Mouse (Mus musculus) forebrain, embryonic 14.5 days (tissue): ENCODE results near the gene Prss46. TPM values are rescaled to one million over a fixed set of nuclear protein-coding genes. Genes with fewer than 3 reads are reported as not detected.

Experiments used
- ATAC-seq: fragments of 200-750 bp; cut with Nextera tagmentation; 2 replicates; pipeline ENCODE4 v1.8.0; 2017; ENCODE audit warnings: mild to moderate bottlenecking, moderate library complexity
- DNase-seq: peaks from one replicate; pipeline ENCODE4 v3.0.0-alpha.2; 2015; ENCODE audit warnings: low spot score
- H3K27ac ChIP-seq: fragments of 300-500 bp; sonication (generic); 2 replicates; pipeline ENCODE4 v1.5.1; 2014; ENCODE audit warnings: low read depth, mild to moderate bottlenecking, control low read depth, low read length, moderate library complexity
- H3K27me3 ChIP-seq: fragments of 300-500 bp; sonication (generic); replicated peaks from 2 replicates; pipeline ENCODE4 v1.6.1; 2014; ENCODE audit warnings: low read length, control low read depth, mixed read lengths; ENCODE audit not compliant: control insufficient read depth, insufficient read depth
- H3K36me3 ChIP-seq: fragments of 300-500 bp; sonication (generic); 2 replicates; pipeline ENCODE4 v1.6.1; 2014; ENCODE audit warnings: low read length, control low read depth; ENCODE audit not compliant: control insufficient read depth, insufficient read depth
- H3K4me1 ChIP-seq: fragments of 300-500 bp; sonication (generic); 2 replicates; pipeline ENCODE4 v1.6.1; 2014; ENCODE audit warnings: antibody characterized with exemption, low read length, control low read depth; ENCODE audit not compliant: control insufficient read depth, insufficient read depth
- H3K4me2 ChIP-seq: fragments of 300-500 bp; sonication (generic); 2 replicates; pipeline ENCODE4 v1.6.1; 2014; ENCODE audit warnings: mild to moderate bottlenecking, control low read depth, low read length
- H3K4me3 ChIP-seq: fragments of 300-500 bp; sonication (generic); 2 replicates; pipeline ENCODE4 v1.5.1; 2014; ENCODE audit warnings: low read depth, low read length, control low read depth
- H3K9ac ChIP-seq: fragments of 300-500 bp; sonication (generic); 2 replicates; pipeline ENCODE4 v1.6.1; 2014; ENCODE audit warnings: mild to moderate bottlenecking, low read length, control low read depth, moderate library complexity
- H3K9me3 ChIP-seq: fragments of 300-500 bp; sonication (generic); replicated peaks from 2 replicates; pipeline ENCODE4 v1.6.1; 2016; ENCODE audit warnings: low read length, control low read depth, mixed read lengths; ENCODE audit not compliant: control insufficient read depth
- WGBS: fragments of 180-500 bp; shearing (Covaris S2); extraction: QIAGEN DNeasy Blood & Tissue Kit; methylation state at CpG from one replicate; pipeline ENCODE4 v1.1.7; 2014; 5-methylcytosine and 5-hydroxymethylcytosine counted together
- polyA plus RNA-seq: library from polyadenylated mRNA; unstranded; fragments of >200 nt; fragmentation: Nextera tagmentation; extraction: Ambion mirVana; gene quantifications from 2 replicates; pipeline ENCODE4 v1.2.1, GENCODE M21; 2014

Prss46 gene
- polyA plus RNA-seq, 1 experiment from 2014 or later: not detected

DNA sequence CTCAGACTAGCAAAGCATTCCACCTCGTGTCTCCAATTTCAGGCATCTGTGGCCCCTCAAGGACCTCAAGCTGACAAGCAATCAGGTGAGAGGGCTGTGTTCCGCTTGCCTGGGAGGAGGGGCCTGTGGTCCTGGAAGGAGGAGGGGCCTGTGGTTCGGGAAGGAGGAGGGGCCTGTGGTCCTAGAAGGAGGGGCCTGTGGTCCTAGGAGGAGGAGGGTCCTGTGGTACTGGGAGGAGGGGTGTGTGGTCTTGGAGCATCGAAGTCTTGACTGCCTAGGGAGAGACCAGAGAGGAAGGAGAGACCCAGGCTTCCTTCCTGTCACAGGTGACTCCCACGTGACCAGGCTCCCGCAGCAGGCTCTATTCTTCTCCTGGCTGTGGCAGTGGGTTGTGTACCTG lies 52.3 kb downstream of the Prss46 start:
- peak; percentile 17 for DNase-seq
- Histone ChIP-seq H3K4me3 (no peak overlapping the region), H3K9ac (no peak overlapping the region), H3K9me3 (no peaks in the 10 kb centered on the region), H3K27me3 (no peaks in the 10 kb centered on the region), H3K27ac (no peak overlapping the region), H3K4me2 (peak overlapping the region; percentile 23; the same call in 1 of the 2 replicates), H3K36me3 (no peaks in the 10 kb centered on the region), H3K4me1 (peaks cover 6% of the 10 kb centered on the region; the same call in 1 of the 2 replicates)
- peak; percentile 37; the same call in 1 of the 2 replicates for ATAC-seq
- 5% methylated on average over 6 of the region's 6 CpGs for WGBS

DNA sequence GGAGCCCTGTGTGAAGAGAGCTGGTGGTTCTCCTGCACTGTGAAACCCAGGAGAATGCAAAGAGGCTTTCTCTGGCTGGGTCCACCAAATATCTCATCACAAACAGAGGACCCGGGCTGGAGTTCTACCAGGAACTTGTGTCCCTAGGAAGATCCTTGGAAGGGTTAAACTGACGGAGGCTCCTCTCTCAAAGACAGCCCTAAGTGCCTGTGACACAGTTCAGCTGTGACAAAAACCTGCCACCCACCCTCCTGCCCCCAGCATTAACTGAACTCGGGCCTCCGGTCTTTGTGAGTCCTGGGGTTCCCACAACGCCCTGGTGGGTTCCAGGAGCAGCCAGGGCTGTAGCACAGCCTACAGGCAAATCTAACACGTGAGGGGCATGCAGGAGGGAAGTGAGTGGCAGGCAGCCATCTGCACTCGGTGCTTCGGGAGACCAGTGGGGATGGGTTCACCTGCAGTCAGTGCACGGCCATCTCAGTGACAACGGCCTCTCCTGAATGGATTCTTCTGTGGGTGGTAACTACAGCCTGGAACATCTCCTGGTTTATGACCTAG lies 55.2 kb downstream of the Prss46 start:
- no peak for ATAC-seq
- no peak for DNase-seq
- H3K4me2 ChIP-seq: no peak overlapping the region
- no peaks in the 10 kb centered on the region for H3K9me3 ChIP-seq
- 69% methylated on average over 10 of the region's 10 CpGs for WGBS
- no peaks in the 10 kb centered on the region for H3K36me3 ChIP-seq
- H3K4me1 ChIP-seq: peaks cover 6% of the 10 kb centered on the region; the same call in 1 of the 2 replicates
- H3K27ac ChIP-seq: no peak overlapping the region
- no peak overlapping the region for H3K4me3 ChIP-seq
- H3K9ac ChIP-seq: no peak overlapping the region
- no peaks in the 10 kb centered on the region for H3K27me3 ChIP-seq

DNA sequence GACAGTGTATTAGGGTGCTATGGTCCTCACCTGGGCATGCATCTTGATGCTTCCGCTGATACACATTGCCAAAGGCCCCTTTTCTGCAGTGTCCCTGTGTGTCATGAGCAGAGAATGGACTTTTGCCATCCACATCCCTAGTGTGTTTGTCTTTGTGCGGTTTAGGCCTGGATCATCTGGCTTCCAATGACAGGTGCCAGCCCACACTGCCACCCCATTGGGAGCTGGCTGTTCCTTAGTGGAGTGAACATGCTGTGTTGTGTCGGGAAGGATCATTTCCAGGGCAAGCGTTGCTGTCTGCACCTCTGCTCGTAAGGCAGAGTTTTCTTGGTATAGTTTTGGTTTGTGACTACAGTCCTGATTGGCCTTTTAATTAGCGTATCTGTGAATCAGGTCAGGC lies 56.9 kb downstream of the Prss46 start:
- no peaks in the 10 kb centered on the region for H3K27me3 ChIP-seq
- no peak overlapping the region for H3K9ac ChIP-seq
- no peaks in the 10 kb centered on the region for H3K36me3 ChIP-seq
- H3K27ac ChIP-seq: no peak overlapping the region
- peaks cover 3% of the 10 kb centered on the region; the same call in 1 of the 2 replicates for H3K4me1 ChIP-seq
- H3K4me2 ChIP-seq: no peak overlapping the region
- ATAC-seq: no peak
- 78% methylated on average over 6 of the region's 6 CpGs for WGBS
- H3K9me3 ChIP-seq: no peaks in the 10 kb centered on the region
- no peak for DNase-seq
- H3K4me3 ChIP-seq: no peak overlapping the region

DNA sequence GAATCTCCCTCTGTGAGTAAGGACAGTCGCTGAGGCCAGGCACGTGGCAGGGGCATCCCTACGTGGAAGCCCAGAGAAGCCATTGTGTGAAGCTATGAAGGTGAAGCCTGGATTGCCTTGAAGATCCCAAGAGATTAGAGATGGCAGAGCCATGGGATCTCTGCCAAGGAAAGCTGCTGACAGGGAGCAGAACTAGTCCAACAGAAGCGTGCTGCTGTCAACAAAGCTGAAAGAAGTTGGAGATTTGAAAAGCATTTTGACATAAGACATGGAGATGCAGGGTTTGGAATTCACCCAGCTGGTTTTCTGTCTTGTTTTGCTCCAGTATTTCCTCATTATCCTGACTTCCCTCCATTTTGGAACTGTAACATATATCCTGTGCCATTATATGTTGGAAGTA lies 58.0 kb downstream of the Prss46 start:
- DNase-seq: peak; percentile 49
- 77% methylated on average over 4 of the region's 4 CpGs for WGBS

More for the DNA sequence above, 58.0 kb downstream of the Prss46 start:
- no peaks in the 10 kb centered on the region for H3K9me3 ChIP-seq
- H3K4me2 ChIP-seq: no peak overlapping the region
- no peaks in the 10 kb centered on the region for H3K4me1 ChIP-seq
- H3K4me3 ChIP-seq: no peak overlapping the region
- no peaks in the 10 kb centered on the region for H3K36me3 ChIP-seq
- ATAC-seq: no peak
- no peak overlapping the region for H3K27ac ChIP-seq
- no peak overlapping the region for H3K9ac ChIP-seq
- H3K27me3 ChIP-seq: no peaks in the 10 kb centered on the region

Other genes with a start within 250 kb of the Prss46 start
- 25.3 and 26.8 TPM in 2 replicates for gene Nradd, start 220.1 kb upstream of the Prss46 start, polyA plus RNA-seq
- 0.86 and 2.7 TPM in 2 replicates for gene Nbeal2, start 190.3 kb upstream of the Prss46 start, polyA plus RNA-seq
- gene Ccdc12, start 188.0 kb upstream of the Prss46 start, polyA plus RNA-seq: 119 and 120 TPM in 2 replicates
- gene Myl3, start 102.6 kb upstream of the Prss46 start, polyA plus RNA-seq: 0.33 TPM in 1 of 2 replicates, not detected in the other
- 4.0 and 4.7 TPM in 2 replicates for gene Pth1r, start 97.4 kb upstream of the Prss46 start, polyA plus RNA-seq
- not detected in 2 replicates for gene Prss42, start 46.3 kb upstream of the Prss46 start, polyA plus RNA-seq
- not detected in 2 replicates for gene Prss44, start 30.5 kb upstream of the Prss46 start, polyA plus RNA-seq
- gene Prss43, start 17.8 kb upstream of the Prss46 start, polyA plus RNA-seq: not detected in 2 replicates
- gene Prss45, start 9.9 kb upstream of the Prss46 start, polyA plus RNA-seq: 0.38 TPM in 1 of 2 replicates, not detected in the other
- not detected in 2 replicates for gene Prss50, start 13.5 kb downstream of the Prss46 start, polyA plus RNA-seq
- 0.54 and 0.62 TPM in 2 replicates for gene Als2cl, start 35.4 kb downstream of the Prss46 start, polyA plus RNA-seq
- gene Tmie, start 35.6 kb downstream of the Prss46 start, polyA plus RNA-seq: 0.30 and 0.40 TPM in 2 replicates
- not detected in 2 replicates for gene Fam240a, start 72.4 kb downstream of the Prss46 start, polyA plus RNA-seq
- gene Tdgf1, start 101.7 kb downstream of the Prss46 start, polyA plus RNA-seq: not detected in 2 replicates
- gene Lrrc2, start 107.0 kb downstream of the Prss46 start, polyA plus RNA-seq: 0.33 and 0.37 TPM in 2 replicates
- not detected in 2 replicates for gene Rtp3, start 146.1 kb downstream of the Prss46 start, polyA plus RNA-seq
- gene Ltf, start 174.8 kb downstream of the Prss46 start, polyA plus RNA-seq: 0.42 and 0.90 TPM in 2 replicates
- 1.3 and 1.4 TPM in 2 replicates for gene Ccrl2, start 213.0 kb downstream of the Prss46 start, polyA plus RNA-seq